Mouse (Mus musculus): ENCODE data around the gene March10. TPM values are rescaled to one million over a fixed set of nuclear protein-coding genes. Genes with fewer than 3 reads are reported as not detected.

The March10 gene
- polyA plus RNA-seq, 1 experiment, result not detected

GRCm38 (mm10) chr11:105495591-105496270 is 39.2 kb upstream of the March10 start:
- Histone ChIP-seq H3K9me3 (replicated peaks; ENCODE audit: control insufficient read depth, insufficient read depth, low read length, poor library complexity, severe bottlenecking) (no peaks in the 10 kb centered on the region), H3K9ac (ENCODE audit: low read depth, poor library complexity, severe bottlenecking) (no peak overlapping the region), H3K4me1 (ENCODE audit: control insufficient read depth, insufficient read depth, low read length) (no peaks in the 10 kb centered on the region), H3K27me3 (ENCODE audit: control insufficient read depth, insufficient read depth, low read length, poor library complexity, severe bottlenecking) (no peaks in the 10 kb centered on the region), H3K27ac (ENCODE audit: insufficient read depth, low read length) (no peak overlapping the region), H3K4me3 (ENCODE audit: low read depth, low read length) (no peak overlapping the region), H3K36me3 (ENCODE audit: control insufficient read depth, insufficient read depth, low read length, poor library complexity, severe bottlenecking) (no peaks in the 10 kb centered on the region)
- TF ChIP-seq CTCF (IDR thresholded peaks at IDR 0.05; ENCODE audit: low read depth, low read length) (no peak), EP300 (IDR thresholded peaks at IDR 0.05; ENCODE audit: insufficient read depth, low read depth, low read length) (no peak), POLR2A (IDR thresholded peaks at IDR 0.05; ENCODE audit: insufficient read depth, low read length) (no peak)

DNA sequence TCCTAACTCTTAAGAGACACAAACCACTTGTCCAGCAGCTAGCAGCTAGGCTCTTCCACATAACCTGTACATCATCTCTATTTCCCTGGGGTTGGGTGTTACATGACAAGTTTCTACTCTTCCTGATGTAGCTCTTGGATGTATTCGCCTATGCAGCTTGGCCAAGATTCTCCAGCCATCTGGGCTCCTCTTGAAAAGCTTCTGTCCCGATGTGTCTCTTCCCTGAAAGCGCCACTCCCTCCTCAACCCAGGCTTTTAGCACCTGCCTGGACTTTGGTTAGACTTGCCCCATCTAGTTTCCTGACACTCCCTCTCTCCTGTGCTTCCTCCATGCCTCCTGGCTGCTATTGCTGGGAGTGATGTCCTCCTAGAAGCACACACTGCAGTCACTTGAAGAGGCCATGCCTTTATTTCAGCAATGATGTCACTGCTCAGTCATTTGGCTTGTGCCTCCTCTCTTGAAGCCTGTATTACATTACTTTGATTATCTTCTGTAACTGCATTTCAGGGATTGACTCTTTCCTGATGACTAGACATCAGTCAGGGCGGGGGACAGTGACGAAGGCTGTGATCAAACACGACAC is 38.3 kb upstream of the March10 start:
- Histone ChIP-seq H3K9me3 (replicated peaks; ENCODE audit: control insufficient read depth, insufficient read depth, low read length, poor library complexity, severe bottlenecking) (no peaks in the 10 kb centered on the region), H3K36me3 (ENCODE audit: control insufficient read depth, insufficient read depth, low read length, poor library complexity, severe bottlenecking) (no peaks in the 10 kb centered on the region), H3K27me3 (ENCODE audit: control insufficient read depth, insufficient read depth, low read length, poor library complexity, severe bottlenecking) (no peaks in the 10 kb centered on the region), H3K4me3 (ENCODE audit: low read depth, low read length) (no peak overlapping the region), H3K27ac (ENCODE audit: insufficient read depth, low read length) (no peak overlapping the region), H3K9ac (ENCODE audit: low read depth, poor library complexity, severe bottlenecking) (no peak overlapping the region), H3K4me1 (ENCODE audit: control insufficient read depth, insufficient read depth, low read length) (no peaks in the 10 kb centered on the region)
- TF ChIP-seq EP300 (IDR thresholded peaks at IDR 0.05; ENCODE audit: insufficient read depth, low read depth, low read length) (no peak), POLR2A (IDR thresholded peaks at IDR 0.05; ENCODE audit: insufficient read depth, low read length) (no peak), CTCF (IDR thresholded peaks at IDR 0.05; ENCODE audit: low read depth, low read length) (no peak)

DNA sequence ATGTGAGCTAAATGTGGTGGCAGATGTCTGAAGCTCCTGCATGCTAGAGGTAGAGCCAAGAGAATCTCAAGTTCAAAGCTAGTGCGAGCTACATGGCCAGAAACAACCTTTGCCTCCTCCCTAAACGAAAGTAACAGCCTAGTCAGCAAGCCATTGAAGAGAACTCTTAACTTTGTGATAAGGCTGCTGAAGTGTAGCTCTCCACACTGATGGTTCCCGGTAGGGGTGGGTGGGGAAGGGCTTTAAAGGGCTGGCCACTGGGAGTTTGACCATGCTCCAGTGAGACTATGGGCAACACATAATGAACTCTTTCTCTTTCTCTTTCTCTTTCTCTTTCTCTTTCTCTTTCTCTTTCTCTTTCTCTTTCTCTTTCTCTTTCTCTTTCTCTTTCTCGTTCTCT is 35.9 kb upstream of the March10 start:
- no peaks in the 10 kb centered on the region for H3K36me3 ChIP-seq (ENCODE audit: control insufficient read depth, insufficient read depth, low read length, poor library complexity, severe bottlenecking)
- no peak overlapping the region for H3K9ac ChIP-seq (ENCODE audit: low read depth, poor library complexity, severe bottlenecking)
- no peaks in the 10 kb centered on the region for H3K27me3 ChIP-seq (ENCODE audit: control insufficient read depth, insufficient read depth, low read length, poor library complexity, severe bottlenecking)
- H3K4me3 ChIP-seq (ENCODE audit: low read depth, low read length), result no peak overlapping the region
- TF ChIP-seq POLR2A (IDR thresholded peaks at IDR 0.05; ENCODE audit: insufficient read depth, low read length) (no peak), EP300 (IDR thresholded peaks at IDR 0.05; ENCODE audit: insufficient read depth, low read depth, low read length) (no peak), CTCF (IDR thresholded peaks at IDR 0.05; ENCODE audit: low read depth, low read length) (no peak)
- H3K27ac ChIP-seq (ENCODE audit: insufficient read depth, low read length), result no peak overlapping the region
- H3K4me1 ChIP-seq (ENCODE audit: control insufficient read depth, insufficient read depth, low read length), result no peaks in the 10 kb centered on the region
- no peaks in the 10 kb centered on the region for H3K9me3 ChIP-seq (replicated peaks; ENCODE audit: control insufficient read depth, insufficient read depth, low read length, poor library complexity, severe bottlenecking)

GRCm38 (mm10) chr11:105490971-105491370 is 34.4 kb upstream of the March10 start:
- Histone ChIP-seq H3K27me3 (ENCODE audit: control insufficient read depth, insufficient read depth, low read length, poor library complexity, severe bottlenecking) (no peaks in the 10 kb centered on the region), H3K4me3 (ENCODE audit: low read depth, low read length) (no peak overlapping the region), H3K36me3 (ENCODE audit: control insufficient read depth, insufficient read depth, low read length, poor library complexity, severe bottlenecking) (no peaks in the 10 kb centered on the region), H3K9me3 (replicated peaks; ENCODE audit: control insufficient read depth, insufficient read depth, low read length, poor library complexity, severe bottlenecking) (no peaks in the 10 kb centered on the region), H3K4me1 (ENCODE audit: control insufficient read depth, insufficient read depth, low read length) (no peaks in the 10 kb centered on the region), H3K9ac (ENCODE audit: low read depth, poor library complexity, severe bottlenecking) (no peak overlapping the region), H3K27ac (ENCODE audit: insufficient read depth, low read length) (no peak overlapping the region)
- no peak for TF ChIP-seq CTCF (IDR thresholded peaks at IDR 0.05; ENCODE audit: low read depth, low read length)
- no peak for TF ChIP-seq POLR2A (IDR thresholded peaks at IDR 0.05; ENCODE audit: insufficient read depth, low read length)

- Histone ChIP-seq H3K27me3 (ENCODE audit: control insufficient read depth, insufficient read depth, low read length, poor library complexity, severe bottlenecking) (no peaks in the 10 kb centered on the region), H3K9ac (ENCODE audit: low read depth, poor library complexity, severe bottlenecking) (no peak overlapping the region), H3K4me3 (ENCODE audit: low read depth, low read length) (no peak overlapping the region), H3K36me3 (ENCODE audit: control insufficient read depth, insufficient read depth, low read length, poor library complexity, severe bottlenecking) (no peaks in the 10 kb centered on the region), H3K27ac (ENCODE audit: insufficient read depth, low read length) (no peak overlapping the region), H3K9me3 (replicated peaks; ENCODE audit: control insufficient read depth, insufficient read depth, low read length, poor library complexity, severe bottlenecking) (no peaks in the 10 kb centered on the region), H3K4me1 (ENCODE audit: control insufficient read depth, insufficient read depth, low read length) (no peaks in the 10 kb centered on the region)
- TF ChIP-seq CTCF (IDR thresholded peaks at IDR 0.05; ENCODE audit: low read depth, low read length), result no peak
- no peak for TF ChIP-seq POLR2A (IDR thresholded peaks at IDR 0.05; ENCODE audit: insufficient read depth, low read length)
- TF ChIP-seq EP300 (IDR thresholded peaks at IDR 0.05; ENCODE audit: insufficient read depth, low read depth, low read length), result no peak
Observed at GRCm38 (mm10) chr11:105485412-105485811, 28.9 kb upstream of the March10 start.

DNA sequence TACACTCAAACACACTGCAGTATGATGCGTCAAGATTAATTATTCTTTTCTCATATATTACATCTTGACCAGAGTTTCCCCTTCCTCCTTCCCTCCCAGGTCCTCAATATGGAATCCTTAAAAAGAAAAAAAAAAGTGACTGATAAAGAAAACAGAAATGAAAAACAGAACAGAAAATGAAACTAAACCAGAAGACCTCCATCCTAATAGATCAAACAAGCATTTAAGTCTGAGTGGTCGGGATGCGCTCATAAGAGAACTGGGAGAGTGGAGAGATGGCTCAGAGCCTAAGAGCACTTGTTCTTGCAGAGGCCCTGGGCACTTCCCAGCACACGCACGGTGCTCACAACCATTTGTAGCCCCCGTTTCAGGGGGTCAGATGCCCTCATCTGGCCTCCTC is 28.5 kb upstream of the March10 start:
- no peak overlapping the region for H3K27ac ChIP-seq (ENCODE audit: insufficient read depth, low read length)
- no peaks in the 10 kb centered on the region for H3K36me3 ChIP-seq (ENCODE audit: control insufficient read depth, insufficient read depth, low read length, poor library complexity, severe bottlenecking)
- no peak for TF ChIP-seq EP300 (IDR thresholded peaks at IDR 0.05; ENCODE audit: insufficient read depth, low read depth, low read length)
- no peak for TF ChIP-seq POLR2A (IDR thresholded peaks at IDR 0.05; ENCODE audit: insufficient read depth, low read length)
- no peak for TF ChIP-seq CTCF (IDR thresholded peaks at IDR 0.05; ENCODE audit: low read depth, low read length)
- no peaks in the 10 kb centered on the region for H3K9me3 ChIP-seq (replicated peaks; ENCODE audit: control insufficient read depth, insufficient read depth, low read length, poor library complexity, severe bottlenecking)
- no peak overlapping the region for H3K4me3 ChIP-seq (ENCODE audit: low read depth, low read length)
- H3K9ac ChIP-seq (ENCODE audit: low read depth, poor library complexity, severe bottlenecking), result no peak overlapping the region
- no peaks in the 10 kb centered on the region for H3K27me3 ChIP-seq (ENCODE audit: control insufficient read depth, insufficient read depth, low read length, poor library complexity, severe bottlenecking)
- no peaks in the 10 kb centered on the region for H3K4me1 ChIP-seq (ENCODE audit: control insufficient read depth, insufficient read depth, low read length)

All from ES-Bruce4 (cell line).